Mouse (Mus musculus): ENCODE measurements at regions not wholly inside any gene's neighbourhood (a gene's known extent, or its start where the extent isn't known, plus 50 kb on each side); places are given as distances from the start of the nearest gene placed in this dataset.

GRCm38 (mm10) chr13:71550109-71550508 lies 413.4 kb downstream of the Irx1 start:
- Histone ChIP-seq H3K27me3 (ENCODE audit: insufficient read depth, low read length) (no peaks in the 10 kb centered on the region), H3K9me3 (replicated peaks) (peaks cover 25% of the 10 kb centered on the region), H3K36me3 (replicated peaks) (no peaks in the 10 kb centered on the region), H3K4me1 (ENCODE audit: insufficient read depth, low read depth, low read length) (no peaks in the 10 kb centered on the region), H3K4me3 (ENCODE audit: low read depth, low read length) (no peak overlapping the region)
- TF ChIP-seq GATA2 (IDR thresholded peaks at IDR 0.05; ENCODE audit: borderline replicate concordance, low read depth, low read length) (no peak), TAL1 (conservative IDR thresholded peaks at IDR 0.05; ENCODE audit: low read depth, low read length) (no peak), POLR2AphosphoS5 (IDR thresholded peaks at IDR 0.05; ENCODE audit: insufficient replicate concordance, low read depth, low read length) (no peak)
- ATAC-seq (ENCODE audit: extremely low read depth, insufficient number of reproducible peaks, low FRiP score, poor library complexity, severe bottlenecking) = no peak
- no peak for DNase-seq (ENCODE audit: low spot score)

DNA sequence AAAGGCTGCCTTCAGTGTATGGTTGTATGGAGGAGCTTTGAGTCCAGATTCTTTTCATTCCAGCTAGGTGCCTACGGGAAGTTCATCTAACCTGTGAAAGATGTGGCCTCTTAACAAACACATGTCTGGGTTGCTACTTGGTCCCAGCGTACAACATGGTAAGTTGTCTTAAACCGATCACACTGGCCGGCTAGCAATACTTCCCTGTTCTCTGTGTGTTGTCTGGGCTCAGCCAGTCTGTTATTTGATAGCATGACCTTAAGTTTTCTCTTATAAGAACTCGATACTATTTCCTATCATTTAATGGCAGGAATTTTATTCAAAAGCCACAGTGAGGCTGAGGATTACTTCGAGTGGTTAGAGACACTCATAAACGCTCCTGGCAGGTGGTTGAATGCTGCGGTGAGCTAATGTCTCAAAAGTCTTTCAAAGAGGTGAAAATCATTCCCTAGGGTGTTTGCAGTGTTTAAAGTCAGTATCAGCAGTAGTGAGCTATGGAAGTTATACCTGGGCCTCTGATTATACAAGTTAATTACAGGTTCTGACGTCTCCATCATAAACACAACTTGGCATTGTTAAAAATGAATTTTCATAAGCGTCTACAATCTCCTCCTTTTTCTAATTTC lies 414.2 kb downstream of the Irx1 start:
- no peak overlapping the region for H3K4me3 ChIP-seq (ENCODE audit: low read depth, low read length)
- H3K36me3 ChIP-seq (replicated peaks) = no peaks in the 10 kb centered on the region
- H3K4me1 ChIP-seq (ENCODE audit: insufficient read depth, low read depth, low read length) = no peaks in the 10 kb centered on the region
- no peaks in the 10 kb centered on the region for H3K27me3 ChIP-seq (ENCODE audit: insufficient read depth, low read length)
- no peak for ATAC-seq (ENCODE audit: extremely low read depth, insufficient number of reproducible peaks, low FRiP score, poor library complexity, severe bottlenecking)
- TF ChIP-seq TAL1 (conservative IDR thresholded peaks at IDR 0.05; ENCODE audit: low read depth, low read length) = no peak
- H3K9me3 ChIP-seq (replicated peaks) = peaks cover 27% of the 10 kb centered on the region
- DNase-seq (ENCODE audit: low spot score) = no peak

DNA sequence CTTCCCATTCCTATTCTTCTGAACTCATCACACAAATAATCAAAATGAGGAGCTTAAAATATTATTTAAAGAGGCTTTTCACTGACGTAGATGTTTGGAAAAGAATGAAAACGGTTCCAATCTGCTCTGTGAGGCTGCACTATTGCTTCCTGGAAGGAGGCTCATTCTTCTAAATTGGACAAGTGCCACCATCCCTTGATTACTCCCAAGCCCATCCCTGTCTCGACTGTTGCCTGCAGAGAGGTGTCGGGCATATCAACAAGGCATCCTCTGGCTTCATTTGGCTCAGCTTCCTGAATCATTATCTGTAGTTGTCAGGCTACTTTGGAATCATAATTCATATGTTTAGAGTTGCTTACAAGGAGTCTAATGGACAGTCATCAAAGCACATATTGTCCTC lies 425.3 kb downstream of the Irx1 start:
- ATAC-seq (ENCODE audit: extremely low read depth, insufficient number of reproducible peaks, low FRiP score, poor library complexity, severe bottlenecking) (no peak), DNase-seq (ENCODE audit: low spot score) (no peak)
- peaks cover 31% of the 10 kb centered on the region for H3K9me3 ChIP-seq (replicated peaks)
- H3K4me1 ChIP-seq (ENCODE audit: insufficient read depth, low read depth, low read length) = no peaks in the 10 kb centered on the region
- no peaks in the 10 kb centered on the region for H3K36me3 ChIP-seq (replicated peaks)
- no peak overlapping the region for H3K4me3 ChIP-seq (ENCODE audit: low read depth, low read length)
- no peak for TF ChIP-seq CTCF (IDR thresholded peaks at IDR 0.05; ENCODE audit: low read depth, low read length)
- TF ChIP-seq TAL1 (conservative IDR thresholded peaks at IDR 0.05; ENCODE audit: low read depth, low read length) = no peak
- TF ChIP-seq GATA2 (IDR thresholded peaks at IDR 0.05; ENCODE audit: borderline replicate concordance, low read depth, low read length) = no peak
- no peak for TF ChIP-seq GATA1 (IDR thresholded peaks at IDR 0.05; ENCODE audit: borderline replicate concordance, low read length)
- TF ChIP-seq POLR2AphosphoS5 (IDR thresholded peaks at IDR 0.05; ENCODE audit: insufficient replicate concordance, low read depth, low read length) = no peak
- no peaks in the 10 kb centered on the region for H3K27me3 ChIP-seq (ENCODE audit: insufficient read depth, low read length)

DNA sequence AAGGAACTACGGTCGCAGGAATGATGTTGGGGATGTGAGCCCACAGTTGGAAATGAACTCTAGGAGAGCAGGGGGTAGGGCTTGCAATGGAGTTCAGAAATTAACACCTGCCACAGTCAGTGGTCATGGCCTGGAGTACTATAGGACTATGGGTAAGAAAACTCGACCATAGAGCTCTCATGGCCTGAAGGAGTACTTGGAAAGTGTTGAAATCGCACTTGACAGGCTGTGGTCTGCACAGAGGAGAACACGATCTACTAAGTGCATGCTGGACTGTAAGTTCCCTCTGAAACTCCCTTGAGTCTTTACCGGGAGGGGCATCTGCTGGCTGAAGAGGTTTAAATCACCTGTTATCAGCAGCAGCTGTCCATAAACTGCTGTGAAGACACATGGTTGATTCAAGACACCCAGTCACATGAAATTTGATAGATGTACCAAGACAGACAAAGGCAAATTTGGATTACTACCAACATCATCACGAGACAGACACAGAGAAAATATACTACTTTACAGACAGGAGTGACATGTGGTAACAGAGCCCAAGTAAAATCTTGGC lies 430.6 kb downstream of the Irx1 start:
- DNase-seq (ENCODE audit: low spot score) = no peak
- TF ChIP-seq TAL1 (conservative IDR thresholded peaks at IDR 0.05; ENCODE audit: low read depth, low read length) (no peak), GATA1 (IDR thresholded peaks at IDR 0.05; ENCODE audit: borderline replicate concordance, low read length) (no peak), CTCF (IDR thresholded peaks at IDR 0.05; ENCODE audit: low read depth, low read length) (no peak), POLR2AphosphoS5 (IDR thresholded peaks at IDR 0.05; ENCODE audit: insufficient replicate concordance, low read depth, low read length) (no peak), GATA2 (IDR thresholded peaks at IDR 0.05; ENCODE audit: borderline replicate concordance, low read depth, low read length) (no peak)
- ATAC-seq (ENCODE audit: extremely low read depth, insufficient number of reproducible peaks, low FRiP score, poor library complexity, severe bottlenecking) = no peak
- no peaks in the 10 kb centered on the region for H3K4me1 ChIP-seq (ENCODE audit: insufficient read depth, low read depth, low read length)
- H3K27me3 ChIP-seq (ENCODE audit: insufficient read depth, low read length) = no peaks in the 10 kb centered on the region
- H3K9me3 ChIP-seq (replicated peaks) = peaks cover 40% of the 10 kb centered on the region
- no peak overlapping the region for H3K4me3 ChIP-seq (ENCODE audit: low read depth, low read length)
- no peaks in the 10 kb centered on the region for H3K36me3 ChIP-seq (replicated peaks)

DNA sequence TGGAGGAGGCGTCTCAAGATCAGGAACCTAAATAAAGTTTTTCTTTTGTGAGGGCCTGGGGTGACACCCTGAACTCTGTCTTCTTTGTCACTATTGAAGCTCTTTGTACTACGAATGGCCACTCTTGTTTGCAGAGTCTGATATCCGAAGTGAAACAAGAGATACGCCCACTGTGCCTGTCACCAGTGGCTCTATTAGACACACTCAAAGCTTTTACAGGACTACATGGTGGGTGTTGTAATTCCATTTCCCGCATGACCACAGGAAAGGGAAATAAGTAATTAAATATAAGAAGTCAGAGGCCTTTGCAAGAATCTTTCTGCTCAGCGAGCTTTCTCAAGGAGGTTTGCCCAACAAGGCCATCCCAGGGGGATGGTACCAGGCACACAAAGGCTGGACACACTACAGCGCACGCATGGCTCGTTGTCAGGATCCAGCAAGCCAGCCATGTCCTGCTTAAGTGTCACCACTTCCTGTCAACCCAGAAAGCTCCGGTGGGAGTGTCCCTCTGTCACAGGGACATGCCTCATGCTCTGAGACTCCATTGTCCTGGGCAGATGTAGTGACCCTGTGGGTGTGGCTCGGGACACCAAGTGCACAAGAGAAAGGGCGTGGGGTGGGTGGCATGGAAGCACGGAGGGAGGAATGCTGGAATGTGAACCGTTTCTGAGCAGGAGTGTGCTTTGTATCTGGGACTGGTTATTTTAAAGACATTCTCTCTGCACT lies 434.0 kb downstream of the Irx1 start:
- Histone ChIP-seq H3K9me3 (replicated peaks) (peaks cover 28% of the 10 kb centered on the region), H3K4me1 (ENCODE audit: insufficient read depth, low read depth, low read length) (no peaks in the 10 kb centered on the region), H3K36me3 (replicated peaks) (no peaks in the 10 kb centered on the region), H3K4me3 (ENCODE audit: low read depth, low read length) (no peak overlapping the region), H3K27me3 (ENCODE audit: insufficient read depth, low read length) (no peaks in the 10 kb centered on the region)
- no peak for ATAC-seq (ENCODE audit: extremely low read depth, insufficient number of reproducible peaks, low FRiP score, poor library complexity, severe bottlenecking)
- no peak for DNase-seq (ENCODE audit: low spot score)
- TF ChIP-seq GATA1 (IDR thresholded peaks at IDR 0.05; ENCODE audit: borderline replicate concordance, low read length) (no peak), GATA2 (IDR thresholded peaks at IDR 0.05; ENCODE audit: borderline replicate concordance, low read depth, low read length) (no peak), POLR2AphosphoS5 (IDR thresholded peaks at IDR 0.05; ENCODE audit: insufficient replicate concordance, low read depth, low read length) (no peak)

GRCm38 (mm10) chr13:71517776-71518175 lies 445.7 kb downstream of the Irx1 start:
- Histone ChIP-seq H3K36me3 (replicated peaks) (no peaks in the 10 kb centered on the region), H3K27me3 (ENCODE audit: insufficient read depth, low read length) (no peaks in the 10 kb centered on the region), H3K4me1 (ENCODE audit: insufficient read depth, low read depth, low read length) (no peaks in the 10 kb centered on the region), H3K4me3 (ENCODE audit: low read depth, low read length) (no peak overlapping the region), H3K9me3 (replicated peaks) (peaks cover 25% of the 10 kb centered on the region)
- DNase-seq (ENCODE audit: low spot score) = no peak
- no peak for TF ChIP-seq POLR2AphosphoS5 (IDR thresholded peaks at IDR 0.05; ENCODE audit: insufficient replicate concordance, low read depth, low read length)
- no peak for TF ChIP-seq TAL1 (conservative IDR thresholded peaks at IDR 0.05; ENCODE audit: low read depth, low read length)
- no peak for TF ChIP-seq GATA1 (IDR thresholded peaks at IDR 0.05; ENCODE audit: borderline replicate concordance, low read length)
- TF ChIP-seq CTCF (IDR thresholded peaks at IDR 0.05; ENCODE audit: low read depth, low read length) = no peak
- no peak for TF ChIP-seq GATA2 (IDR thresholded peaks at IDR 0.05; ENCODE audit: borderline replicate concordance, low read depth, low read length)
- no peak for ATAC-seq (ENCODE audit: extremely low read depth, insufficient number of reproducible peaks, low FRiP score, poor library complexity, severe bottlenecking)

All from G1E (cell line).